35 mouse cellular contexts compared by ENCODE assay signal in genomic region chr9:65046993-65047392, GRCm38 (mm10).
"Had no signal": no experiment of that assay in that cellular context is flagged by ENCODE, and none has a peak within 500 bp of the region (broad histone marks: within the 10 kb centered on the region; RNA-seq: fewer than 3 reads in every experiment).

No protein-coding gene starts in this region.

- H3K4me3 ChIP-seq: heart, embryonic 10.5 days; heart, embryonic 12.5 days; heart, embryonic 13.5 days; heart, embryonic 15.5 days; hindbrain, embryonic 10.5 days; hindbrain, embryonic 12.5 days; hindbrain, embryonic 13.5 days; hindbrain, embryonic 15.5 days; intestine, embryonic 15.5 days; kidney, embryonic 15.5 days; layer of hippocampus, adult 2 months had no signal

- H3K4me1 ChIP-seq: heart, embryonic 10.5 days; heart, embryonic 12.5 days; heart, embryonic 13.5 days; heart, embryonic 15.5 days; hindbrain, embryonic 10.5 days; hindbrain, embryonic 12.5 days; hindbrain, embryonic 13.5 days; hindbrain, embryonic 15.5 days; intestine, embryonic 15.5 days; kidney, embryonic 15.5 days had no signal

- DNase-seq: heart, postnatal 10 days; heart, postnatal 14 days; heart, postnatal 36 days; heart, postnatal 4 days; kidney, adult 11 months; kidney, adult 18-20 months; kidney, adult 2 months; kidney, adult 8-10 months; kidney, adult 9 months; kidney, postnatal 10 days; kidney, postnatal 14 days; kidney, postnatal 25 days; kidney, postnatal 36 days; kidney, postnatal 4 days; layer of hippocampus, adult 9-11 months; layer of hippocampus, postnatal 36 days had no signal

- H3K9me3 ChIP-seq: heart, embryonic 10.5 days; heart, embryonic 12.5 days; heart, embryonic 13.5 days; heart, embryonic 15.5 days; hindbrain, embryonic 10.5 days; hindbrain, embryonic 12.5 days; hindbrain, embryonic 13.5 days; hindbrain, embryonic 15.5 days; intestine, embryonic 15.5 days; kidney, embryonic 15.5 days had no signal

- H3K9ac ChIP-seq: heart, embryonic 12.5 days; heart, embryonic 13.5 days; heart, embryonic 15.5 days; hindbrain, embryonic 12.5 days; hindbrain, embryonic 13.5 days; hindbrain, embryonic 14.5 days; hindbrain, embryonic 15.5 days; intestine, embryonic 15.5 days; kidney, embryonic 15.5 days had no signal

- ATAC-seq: hindbrain, embryonic 16.5 days; hindbrain, postnatal 0 days; inflammation-experienced regulatory T-cells, adult 6 months; intestine, embryonic 15.5 days; intestine, embryonic 16.5 days; intestine, postnatal 0 days had no signal

- H3K27me3 ChIP-seq: heart, embryonic 12.5 days; heart, embryonic 13.5 days; heart, embryonic 15.5 days; hindbrain, embryonic 12.5 days; hindbrain, embryonic 13.5 days; hindbrain, embryonic 15.5 days; intestine, embryonic 15.5 days; kidney, embryonic 15.5 days had no signal

- H3K27ac ChIP-seq: heart, embryonic 10.5 days; heart, embryonic 13.5 days; heart, embryonic 15.5 days; hindbrain, embryonic 10.5 days; hindbrain, embryonic 12.5 days; hindbrain, embryonic 13.5 days; hindbrain, embryonic 14.5 days; hindbrain, embryonic 15.5 days; hindbrain, postnatal 0 days; intestine, embryonic 15.5 days; kidney, embryonic 15.5 days; kidney, postnatal 0 days; layer of hippocampus, adult 2 months had no signal

- H3K4me2 ChIP-seq: heart, embryonic 11.5 days; heart, embryonic 12.5 days; heart, embryonic 13.5 days; heart, embryonic 15.5 days; hindbrain, embryonic 12.5 days; hindbrain, embryonic 13.5 days; hindbrain, embryonic 14.5 days; hindbrain, embryonic 15.5 days; intestine, embryonic 15.5 days; kidney, embryonic 15.5 days had no signal
